Mouse (Mus musculus) CD4-positive, CD25-positive, alpha-beta regulatory T cell (primary cell): ENCODE data around the gene Dap3. TPM values are rescaled to one million over a fixed set of nuclear protein-coding genes. Genes with fewer than 3 reads are reported as not detected.

Experiments used
- polyA plus RNA-seq: library from polyadenylated mRNA; unstranded; fragments of 100-300 nt; shearing (Covaris generic); gene quantifications from one replicate; pipeline ENCODE4 v1.2.1, GENCODE M21; 2017

The Dap3 gene
- polyA plus RNA-seq = 201 TPM

DNA sequence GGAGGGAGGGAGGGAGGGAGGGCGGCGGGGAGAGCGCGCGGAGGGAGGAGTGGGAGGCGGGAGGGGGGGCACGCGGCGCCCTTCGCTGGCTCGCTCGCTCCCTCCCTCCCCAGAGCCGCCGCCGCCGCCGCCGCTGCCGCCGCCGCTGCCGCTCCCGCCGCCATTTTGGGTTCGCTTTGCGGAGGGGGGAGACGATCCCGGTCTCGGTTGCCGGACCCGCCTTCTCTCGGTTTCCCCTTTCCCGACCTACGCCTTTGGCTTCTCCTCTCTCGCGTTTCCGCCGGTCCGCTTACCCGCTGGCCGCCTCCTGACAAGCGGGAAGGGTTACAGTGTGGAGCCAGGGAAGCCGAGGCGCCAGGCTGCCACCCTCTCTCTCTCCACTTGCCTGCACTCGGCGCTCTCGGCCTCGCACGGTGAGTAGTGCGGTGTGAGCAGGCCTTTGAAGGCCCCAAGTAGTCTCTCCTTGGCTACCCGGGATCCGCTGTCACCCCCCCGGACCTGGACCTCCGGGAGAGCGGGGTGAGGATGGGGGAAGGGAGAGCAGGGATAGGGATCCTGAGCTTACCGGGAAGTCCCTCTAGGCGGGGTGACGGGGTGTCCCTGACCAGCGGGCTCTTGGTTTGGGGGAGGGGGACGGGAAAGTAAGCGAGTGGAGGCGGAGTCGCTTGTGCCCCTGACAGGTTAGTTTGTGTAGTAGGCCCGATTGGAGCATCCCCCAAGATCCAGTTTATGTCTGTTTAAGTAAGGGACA is at the start of gene Dap3, which contains the start of gene Ash1l:
Dap3 (minus strand) TSS at position 606 of the 751 bp plus-strand sequence.
Ash1l (plus strand) TSS at position 47 of the 751 bp plus-strand sequence.

DNA sequence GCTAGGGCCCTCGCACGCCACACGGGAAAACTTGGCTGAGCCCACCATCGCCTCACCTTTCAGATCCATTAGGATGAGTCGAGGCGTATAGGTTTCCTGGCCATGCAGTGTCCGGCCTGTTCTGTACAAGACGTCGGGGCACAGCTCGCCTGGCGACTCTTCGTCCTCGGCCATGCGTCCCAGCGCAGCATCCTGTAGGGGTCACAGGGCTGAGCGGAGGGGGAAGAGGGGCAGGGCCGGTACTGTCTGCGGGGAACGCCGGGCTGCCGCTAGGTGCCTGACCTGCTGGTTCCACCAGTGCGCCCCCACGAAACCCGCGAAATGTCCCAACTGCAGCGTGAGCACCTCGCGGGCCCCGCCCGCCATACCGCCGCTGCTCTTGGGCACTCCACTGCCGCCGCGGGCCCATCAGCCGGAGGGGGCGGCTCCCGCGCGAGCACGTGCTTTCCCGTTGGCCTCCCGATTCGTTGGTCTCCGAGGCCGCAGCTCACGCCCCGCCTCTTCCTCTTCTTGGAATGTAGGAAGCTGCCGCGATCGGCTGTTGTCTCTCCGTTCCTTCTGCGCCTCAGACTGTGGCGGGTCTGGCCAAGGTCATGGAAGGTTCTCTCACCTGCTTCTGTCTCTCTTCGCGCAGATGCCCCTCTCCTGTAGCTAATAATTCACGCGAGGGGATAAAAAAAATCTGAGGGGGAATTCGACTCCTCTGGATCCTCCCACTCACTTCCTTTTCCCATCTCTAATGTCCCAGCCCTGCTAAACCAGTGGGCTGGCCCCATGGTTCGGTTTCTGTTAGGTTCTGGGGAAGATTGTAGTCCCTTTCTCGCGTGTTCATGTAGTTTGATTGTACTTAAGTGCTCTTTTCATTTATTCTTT is 37.2 kb downstream of the Dap3 start, which contains the start of gene Msto1:
Msto1 (minus strand) TSS at position 489 of the 873 bp plus-strand sequence.

Other genes starting within 250 kb of the Dap3 start
- gene Rit1, start 234.3 kb downstream of the Dap3 start, polyA plus RNA-seq = 49.3 TPM
- 53.3 TPM for gene Syt11, start 176.0 kb downstream of the Dap3 start, polyA plus RNA-seq
- 30.4 TPM for gene Gon4l, start 116.0 kb downstream of the Dap3 start, polyA plus RNA-seq
- gene Msto1, start 37.2 kb downstream of the Dap3 start, polyA plus RNA-seq = 36.7 TPM
- gene Ash1l, start 559 bp downstream of the Dap3 start, polyA plus RNA-seq = 34.7 TPM
- 40.5 TPM for gene Rusc1, start 142.1 kb upstream of the Dap3 start, polyA plus RNA-seq
- gene Gm43738, start 149.9 kb upstream of the Dap3 start, polyA plus RNA-seq = not detected
- gene Fdps, start 150.8 kb upstream of the Dap3 start, polyA plus RNA-seq = 75.6 TPM
- gene Pklr, start 185.0 kb upstream of the Dap3 start, polyA plus RNA-seq = not detected
- 2.4 TPM for gene Hcn3, start 209.0 kb upstream of the Dap3 start, polyA plus RNA-seq
- gene Clk2, start 213.6 kb upstream of the Dap3 start, polyA plus RNA-seq = 111 TPM
- 268 TPM for gene Scamp3, start 226.3 kb upstream of the Dap3 start, polyA plus RNA-seq
- 236 TPM for gene Fam189b, start 232.0 kb upstream of the Dap3 start, polyA plus RNA-seq